Mouse (Mus musculus) midbrain, embryonic 11.5 days (tissue): ENCODE measurements around the gene E030018B13Rik. TPM values are rescaled to one million over a fixed set of nuclear protein-coding genes. Genes with fewer than 3 reads are reported as not detected.
A peak's percentile ranks its signal among the peaks of the same experiment; 100 is the strongest.

Experiments used
- ATAC-seq: fragments of 200-750 bp; cut with Nextera tagmentation; 2 replicates; pipeline ENCODE4 v1.8.0; 2017; ENCODE audit warnings: moderate TSS enrichment, moderate library complexity; ENCODE audit not compliant: low FRiP score
- DNase-seq: peaks from one replicate; pipeline ENCODE4 v3.0.0; 2015; ENCODE audit warnings: low spot score; ENCODE audit errors: missing footprints
- H3K27ac ChIP-seq: fragments of 300-500 bp; sonication (generic); 2 replicates; pipeline ENCODE4 v1.5.1; 2014; ENCODE audit warnings: low read depth, low read length
- H3K27me3 ChIP-seq: fragments of 300-500 bp; sonication (generic); 2 replicates; pipeline ENCODE4 v1.6.1; 2014; ENCODE audit warnings: mild to moderate bottlenecking, low read length, moderate library complexity, mixed read lengths; ENCODE audit not compliant: control insufficient read depth, insufficient read depth
- H3K36me3 ChIP-seq: fragments of 300-500 bp; sonication (generic); 2 replicates; pipeline ENCODE4 v1.6.1; 2014; ENCODE audit warnings: mild to moderate bottlenecking, low read length, moderate library complexity, mixed read lengths; ENCODE audit not compliant: control insufficient read depth, insufficient read depth
- H3K4me1 ChIP-seq: fragments of 300-500 bp; sonication (generic); 2 replicates; pipeline ENCODE4 v1.6.1; 2014; ENCODE audit warnings: low read length; ENCODE audit not compliant: control insufficient read depth, insufficient read depth
- H3K4me2 ChIP-seq: fragments of 300-500 bp; sonication (generic); 2 replicates; pipeline ENCODE4 v1.6.1; 2014; ENCODE audit warnings: mild to moderate bottlenecking, moderate library complexity
- H3K4me3 ChIP-seq: fragments of 300-500 bp; sonication (generic); 2 replicates; pipeline ENCODE4 v1.5.1; 2014; ENCODE audit warnings: low read depth, low read length
- H3K9ac ChIP-seq: fragments of 300-500 bp; sonication (generic); 2 replicates; pipeline ENCODE4 v1.6.1; 2014; ENCODE audit warnings: low read length
- H3K9me3 ChIP-seq: fragments of 300-500 bp; sonication (generic); 2 replicates; pipeline ENCODE4 v1.6.1; 2016; ENCODE audit warnings: low read length; ENCODE audit not compliant: control insufficient read depth
- WGBS: fragments of 180-500 bp; shearing (Covaris S2); extraction: QIAGEN DNeasy Blood & Tissue Kit; methylation state at CpG from one replicate; pipeline ENCODE4 v1.1.7; 2014; 5-methylcytosine and 5-hydroxymethylcytosine counted together
- polyA plus RNA-seq: library from polyadenylated mRNA; unstranded; fragments of >200 nt; fragmentation: Nextera tagmentation; extraction: Ambion mirVana; gene quantifications from 2 replicates; pipeline ENCODE4 v1.2.1, GENCODE M21; 2014

Gene E030018B13Rik
- polyA plus RNA-seq, 1 experiment from 2014 or later = 0.14 TPM

DNA sequence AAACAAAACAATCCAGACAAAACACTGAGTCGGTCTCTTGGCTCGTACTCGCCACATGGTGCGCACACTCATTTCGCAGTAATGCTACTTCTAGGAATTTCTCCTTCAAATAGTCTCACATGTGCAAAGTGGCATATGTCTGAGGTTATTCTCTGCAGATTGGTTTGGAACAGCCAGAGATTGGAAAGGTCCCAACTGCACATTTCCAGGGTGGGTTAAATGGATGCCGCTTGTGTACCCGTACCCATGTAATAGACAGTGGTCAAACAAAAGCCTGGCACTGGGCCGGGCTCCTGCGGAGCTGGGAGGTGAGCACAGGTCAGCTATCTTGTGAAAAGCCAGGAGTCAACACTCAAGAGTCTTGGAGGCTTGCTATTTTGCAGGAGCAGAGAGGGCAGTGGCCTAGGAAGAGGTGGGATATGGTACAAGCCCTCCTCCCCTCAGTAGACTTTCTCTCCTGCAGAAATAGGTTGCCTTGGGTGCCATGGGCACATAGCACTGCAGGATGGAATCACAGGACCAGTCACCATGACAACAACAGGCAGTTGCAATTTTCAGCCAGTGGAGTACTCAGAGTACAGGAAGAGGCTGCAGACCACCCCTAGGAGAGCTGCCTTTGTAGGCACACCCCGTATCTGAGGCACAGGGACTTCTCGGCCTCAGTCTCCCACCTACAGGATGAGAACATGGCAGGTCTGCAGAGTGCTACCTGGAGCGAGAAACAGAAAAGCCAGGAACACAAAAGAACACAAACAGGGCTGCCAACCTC lies 41.4 kb downstream of the E030018B13Rik start:
- no peak overlapping the region; the same call in 1 of the 2 replicates for H3K4me3 ChIP-seq
- H3K4me2 ChIP-seq = peak overlapping the region; percentile 35
- peak overlapping the region; percentile 99 for H3K27ac ChIP-seq
- H3K27me3 ChIP-seq = no peaks in the 10 kb centered on the region
- H3K36me3 ChIP-seq = no peaks in the 10 kb centered on the region
- peak; percentile 94 for DNase-seq
- peak; percentile 12; the same call in 1 of the 2 replicates for ATAC-seq
- 69% methylated on average over 12 of the region's 12 CpGs for whole genome bisulfite sequencing
- H3K9ac ChIP-seq = peak overlapping the region; percentile 62
- H3K9me3 ChIP-seq = no peaks in the 10 kb centered on the region
- H3K4me1 ChIP-seq = peaks cover 29% of the 10 kb centered on the region

DNA sequence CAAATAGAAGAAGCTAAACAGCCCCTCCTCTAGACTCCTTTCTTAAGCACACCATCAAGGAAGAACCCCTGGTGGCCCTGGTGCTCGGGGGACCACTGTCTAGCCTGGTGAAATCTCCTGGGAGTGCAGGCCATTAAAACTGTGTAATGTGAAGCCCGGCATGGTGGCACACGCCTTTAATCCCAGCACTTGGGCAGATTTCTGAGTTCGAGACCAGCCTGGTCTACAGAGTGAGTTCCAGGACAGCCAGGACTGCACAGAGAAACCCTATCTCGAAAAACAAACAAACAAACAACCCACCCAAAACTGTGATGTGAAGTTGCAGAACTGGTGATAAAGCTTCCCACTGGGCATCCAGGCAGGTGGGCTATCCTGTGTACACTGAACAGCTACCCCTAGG lies 47.0 kb downstream of the E030018B13Rik start:
- DNase-seq = peak; percentile 62
- WGBS = 79% methylated on average over 5 of the region's 5 CpGs
- Histone ChIP-seq H3K9ac (no peak overlapping the region), H3K27me3 (no peaks in the 10 kb centered on the region), H3K27ac (no peak overlapping the region), H3K4me3 (no peak overlapping the region), H3K9me3 (no peaks in the 10 kb centered on the region), H3K4me1 (peaks cover under 1% of the 10 kb centered on the region; the same call in 1 of the 2 replicates), H3K36me3 (no peaks in the 10 kb centered on the region), H3K4me2 (no peak overlapping the region)
- ATAC-seq = no peak

DNA sequence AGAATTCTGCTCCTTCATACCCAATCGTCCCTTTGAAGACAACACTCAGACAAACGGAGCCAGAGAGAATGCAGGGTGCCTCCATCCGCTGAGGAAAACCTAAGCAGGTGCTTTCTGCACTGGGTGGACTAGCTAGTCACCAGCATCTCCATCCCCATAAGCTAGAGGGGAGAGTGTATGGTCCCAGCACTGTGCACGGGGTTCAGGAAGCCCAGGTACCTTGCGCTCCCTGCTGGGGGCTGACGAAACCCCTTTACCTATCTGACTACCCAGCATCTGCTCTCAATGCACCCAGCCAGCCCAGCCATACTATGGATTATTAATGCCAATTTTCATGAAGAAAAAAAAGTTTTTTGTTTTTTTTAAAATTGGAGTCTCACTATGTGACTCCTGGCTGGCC lies 47.5 kb downstream of the E030018B13Rik start:
- peak; percentile 47; the same call in 1 of the 2 replicates for ATAC-seq
- H3K27me3 ChIP-seq = no peaks in the 10 kb centered on the region
- DNase-seq = peak; percentile 81
- 79% methylated on average over 6 of the region's 6 CpGs for WGBS
- H3K9me3 ChIP-seq = no peaks in the 10 kb centered on the region
- no peak overlapping the region for H3K4me3 ChIP-seq
- no peak overlapping the region for H3K27ac ChIP-seq
- no peaks in the 10 kb centered on the region for H3K4me1 ChIP-seq
- no peaks in the 10 kb centered on the region for H3K36me3 ChIP-seq
- H3K4me2 ChIP-seq = no peak overlapping the region
- H3K9ac ChIP-seq = no peak overlapping the region

DNA sequence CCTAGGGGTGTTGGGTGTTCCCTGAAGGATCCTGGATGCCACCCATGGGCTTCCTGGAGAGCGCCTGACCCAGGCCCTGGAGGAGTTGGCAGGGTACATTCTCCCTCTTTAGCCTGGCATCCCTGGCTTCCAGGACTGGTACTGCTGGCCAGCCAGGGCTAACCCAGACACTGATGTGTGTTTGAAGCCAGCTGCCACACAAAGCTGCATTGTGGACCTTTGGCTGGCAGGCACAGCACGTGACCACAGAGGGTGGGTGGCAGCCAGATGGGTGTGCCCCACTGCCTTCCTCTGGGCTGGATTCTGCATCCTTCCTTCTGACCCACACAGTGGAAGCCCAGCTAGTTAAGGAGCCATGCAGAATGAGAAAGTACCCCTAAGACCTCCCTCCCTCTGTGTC lies 48.5 kb downstream of the E030018B13Rik start:
- H3K9ac ChIP-seq = no peak overlapping the region
- H3K4me1 ChIP-seq = no peaks in the 10 kb centered on the region
- no peaks in the 10 kb centered on the region for H3K36me3 ChIP-seq
- DNase-seq = peak; percentile 74
- no peak overlapping the region for H3K4me2 ChIP-seq
- no peak overlapping the region for H3K27ac ChIP-seq
- no peak overlapping the region for H3K4me3 ChIP-seq
- no peaks in the 10 kb centered on the region for H3K9me3 ChIP-seq
- no peaks in the 10 kb centered on the region for H3K27me3 ChIP-seq
- WGBS = 83% methylated on average over 2 of the region's 2 CpGs
- ATAC-seq = peak; percentile 42; the same call in 1 of the 2 replicates

DNA sequence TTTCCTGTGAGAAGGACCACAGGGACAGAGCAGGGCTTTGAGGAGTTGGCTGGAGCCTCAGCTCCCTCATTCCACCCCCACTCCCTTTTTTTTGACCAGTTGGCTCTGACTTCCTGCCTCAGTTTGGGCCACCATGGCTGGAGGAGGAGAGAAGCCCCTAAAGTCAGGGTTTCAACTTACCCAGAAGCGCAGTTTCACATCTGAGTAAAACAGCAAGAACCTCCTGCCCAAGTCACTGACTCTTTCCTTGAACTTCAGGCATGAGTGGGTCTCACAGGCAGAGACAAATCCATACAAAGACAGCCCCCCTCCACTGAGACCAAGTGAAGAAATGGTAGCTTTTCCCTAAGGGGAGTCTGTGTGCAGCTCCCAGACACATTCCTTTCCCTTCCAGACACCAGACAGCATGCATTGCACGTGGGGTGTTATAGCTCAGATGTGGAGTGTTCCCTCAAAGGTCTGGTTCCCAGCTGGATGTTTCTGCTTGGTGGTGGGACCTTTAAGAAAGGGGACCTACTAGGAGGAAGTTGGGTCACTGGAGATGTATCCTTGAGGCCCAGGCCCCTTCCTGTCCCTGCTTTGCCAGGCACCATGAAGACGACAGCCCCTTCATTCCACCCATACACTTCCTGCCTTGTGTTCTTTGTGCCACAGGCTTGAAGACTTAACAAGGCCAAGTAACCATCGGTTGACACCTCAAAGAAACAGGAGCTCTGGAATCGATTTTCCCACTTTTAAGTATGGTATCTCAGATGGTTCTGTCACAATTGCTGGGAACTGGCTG lies 49.2 kb downstream of the E030018B13Rik start:
- no peaks in the 10 kb centered on the region for H3K36me3 ChIP-seq
- H3K9me3 ChIP-seq = no peaks in the 10 kb centered on the region
- H3K9ac ChIP-seq = no peak overlapping the region
- H3K4me1 ChIP-seq = no peaks in the 10 kb centered on the region
- H3K27ac ChIP-seq = no peak overlapping the region
- H3K27me3 ChIP-seq = no peaks in the 10 kb centered on the region
- H3K4me3 ChIP-seq = no peak overlapping the region
- ATAC-seq = no peak
- DNase-seq = peak; percentile 83
- no peak overlapping the region for H3K4me2 ChIP-seq
- 82% methylated on average over 5 of the region's 5 CpGs for WGBS

DNA sequence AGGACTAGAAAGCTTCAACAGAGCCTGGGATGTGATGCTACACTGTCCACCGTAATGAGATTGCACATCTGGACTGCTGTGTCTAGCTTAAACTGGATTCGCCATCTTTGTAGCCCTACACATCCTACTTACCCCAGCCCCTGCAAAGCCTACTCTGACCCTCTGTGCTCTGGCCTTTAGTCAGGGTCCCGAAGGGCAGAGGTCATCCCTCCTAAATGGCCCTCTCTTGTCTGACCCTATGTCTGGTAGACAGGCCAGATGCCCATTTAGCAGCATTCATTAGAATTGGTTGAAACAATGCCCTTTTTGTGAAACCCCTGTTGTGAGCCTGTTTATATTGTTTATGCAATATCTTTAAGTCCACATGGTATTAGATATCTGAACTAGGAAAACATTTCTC lies 53.3 kb downstream of the E030018B13Rik start:
- WGBS = 53% methylated on average over 3 of the region's 3 CpGs
- Histone ChIP-seq H3K4me1 (no peaks in the 10 kb centered on the region), H3K9me3 (no peaks in the 10 kb centered on the region), H3K27me3 (no peaks in the 10 kb centered on the region), H3K27ac (no peak overlapping the region), H3K4me2 (no peak overlapping the region), H3K9ac (no peak overlapping the region), H3K36me3 (no peaks in the 10 kb centered on the region), H3K4me3 (no peak overlapping the region)
- DNase-seq = no peak
- no peak for ATAC-seq

Other genes starting within 250 kb of the E030018B13Rik start
- gene Klf13, start 22.1 kb downstream of the E030018B13Rik start, polyA plus RNA-seq = 31.5 and 32.0 TPM in 2 replicates
- 0.37 and 0.41 TPM in 2 replicates for gene Trpm1, start 237.0 kb downstream of the E030018B13Rik start, polyA plus RNA-seq